Mouse (Mus musculus) CD4-positive helper T cell, adult 2 months (primary cell): ENCODE data around the gene Frem2.

Experiments
- DNase-seq: peaks from one replicate; pipeline ENCODE4 v3.0.0-alpha.2; 2012; ENCODE audit warnings: low read depth, missing footprints, low spot score

Gene Frem2

GRCm38 (mm10) chr3:53557388-53558214 is 99.6 kb downstream of the Frem2 start:
- no peak for DNase-seq

GRCm38 (mm10) chr3:53555031-53555952 is 101.9 kb downstream of the Frem2 start:
- no peak for DNase-seq

GRCm38 (mm10) chr3:53552691-53553090 is 104.5 kb downstream of the Frem2 start:
- DNase-seq = no peak

GRCm38 (mm10) chr3:53532091-53532490 is 125.1 kb downstream of the Frem2 start:
- DNase-seq = no peak

GRCm38 (mm10) chr3:53530305-53530704 is 126.8 kb downstream of the Frem2 start:
- DNase-seq = no peak

GRCm38 (mm10) chr3:53525737-53526136 is 131.4 kb downstream of the Frem2 start:
- peak; percentile 33 for DNase-seq

- no peak for DNase-seq
Observed at GRCm38 (mm10) chr3:53522794-53523193, 134.4 kb downstream of the Frem2 start.

GRCm38 (mm10) chr3:53514221-53515065 is 142.7 kb downstream of the Frem2 start:
- DNase-seq = no peak

GRCm38 (mm10) chr3:53513096-53513495 is 144.1 kb downstream of the Frem2 start:
- no peak for DNase-seq

- no peak for DNase-seq
Observed at GRCm38 (mm10) chr3:53502428-53502827, 154.7 kb downstream of the Frem2 start.

- no peak for DNase-seq
Observed at GRCm38 (mm10) chr3:53498351-53498905, 158.7 kb downstream of the Frem2 start.

GRCm38 (mm10) chr3:53488353-53488752 is 168.8 kb downstream of the Frem2 start, which contains the start of gene Stoml3:
TSS of gene Stoml3 (plus strand) at chr3:53488653.
- DNase-seq = no peak

- no peak for DNase-seq
Observed at GRCm38 (mm10) chr3:53486996-53487576, 170.1 kb downstream of the Frem2 start.

- no peak for DNase-seq
Observed at GRCm38 (mm10) chr3:53486561-53486960, 170.6 kb downstream of the Frem2 start.

- DNase-seq = no peak
Observed at GRCm38 (mm10) chr3:53483414-53484059, 173.6 kb downstream of the Frem2 start.

GRCm38 (mm10) chr3:53478419-53479046 is 178.6 kb downstream of the Frem2 start:
- no peak for DNase-seq

- no peak for DNase-seq
Observed at GRCm38 (mm10) chr3:53477468-53477867, 179.7 kb downstream of the Frem2 start.

- no peak for DNase-seq
Observed at GRCm38 (mm10) chr3:53475889-53476288, 181.3 kb downstream of the Frem2 start.

- DNase-seq = no peak
Observed at GRCm38 (mm10) chr3:53474179-53474578, 183.0 kb downstream of the Frem2 start.

- no peak for DNase-seq
Observed at GRCm38 (mm10) chr3:53472061-53472460, 185.1 kb downstream of the Frem2 start.
